Mouse (Mus musculus) midbrain, embryonic 11.5 days (tissue): ENCODE results near the gene Naip6. TPM values are rescaled to one million over a fixed set of nuclear protein-coding genes. Genes with fewer than 3 reads are reported as not detected.
"Not testable (repeated sequence)": the region's sequence is repeated elsewhere in the genome, so short reads cannot be mapped to it uniquely, and the experiment has no call there.

Experiments
- ATAC-seq: fragments of 200-750 bp; cut with Nextera tagmentation; 2 replicates; pipeline ENCODE4 v1.8.0; 2017; ENCODE audit warnings: moderate TSS enrichment, moderate library complexity; ENCODE audit not compliant: low FRiP score
- DNase-seq: peaks from one replicate; pipeline ENCODE4 v3.0.0; 2015; ENCODE audit warnings: low spot score; ENCODE audit errors: missing footprints
- H3K27ac ChIP-seq: fragments of 300-500 bp; sonication (generic); 2 replicates; pipeline ENCODE4 v1.5.1; 2014; ENCODE audit warnings: low read depth, low read length
- H3K27me3 ChIP-seq: fragments of 300-500 bp; sonication (generic); 2 replicates; pipeline ENCODE4 v1.6.1; 2014; ENCODE audit warnings: mild to moderate bottlenecking, low read length, moderate library complexity, mixed read lengths; ENCODE audit not compliant: control insufficient read depth, insufficient read depth
- H3K36me3 ChIP-seq: fragments of 300-500 bp; sonication (generic); 2 replicates; pipeline ENCODE4 v1.6.1; 2014; ENCODE audit warnings: mild to moderate bottlenecking, low read length, moderate library complexity, mixed read lengths; ENCODE audit not compliant: control insufficient read depth, insufficient read depth
- H3K4me1 ChIP-seq: fragments of 300-500 bp; sonication (generic); 2 replicates; pipeline ENCODE4 v1.6.1; 2014; ENCODE audit warnings: low read length; ENCODE audit not compliant: control insufficient read depth, insufficient read depth
- H3K4me2 ChIP-seq: fragments of 300-500 bp; sonication (generic); 2 replicates; pipeline ENCODE4 v1.6.1; 2014; ENCODE audit warnings: mild to moderate bottlenecking, moderate library complexity
- H3K4me3 ChIP-seq: fragments of 300-500 bp; sonication (generic); 2 replicates; pipeline ENCODE4 v1.5.1; 2014; ENCODE audit warnings: low read depth, low read length
- H3K9ac ChIP-seq: fragments of 300-500 bp; sonication (generic); 2 replicates; pipeline ENCODE4 v1.6.1; 2014; ENCODE audit warnings: low read length
- H3K9me3 ChIP-seq: fragments of 300-500 bp; sonication (generic); 2 replicates; pipeline ENCODE4 v1.6.1; 2016; ENCODE audit warnings: low read length; ENCODE audit not compliant: control insufficient read depth
- WGBS: fragments of 180-500 bp; shearing (Covaris S2); extraction: QIAGEN DNeasy Blood & Tissue Kit; methylation state at CpG from one replicate; pipeline ENCODE4 v1.1.7; 2014; 5-methylcytosine and 5-hydroxymethylcytosine counted together
- polyA plus RNA-seq: library from polyadenylated mRNA; unstranded; fragments of >200 nt; fragmentation: Nextera tagmentation; extraction: Ambion mirVana; gene quantifications from 2 replicates; pipeline ENCODE4 v1.2.1, GENCODE M21; 2014

The Naip6 gene
- polyA plus RNA-seq, 1 experiment from 2014 or later, result 0.07 TPM

GRCm38 (mm10) chr13:100271474-100272132 lies 45.9 kb downstream of the Naip6 start:
- not testable (repeated sequence) for H3K36me3 ChIP-seq, H3K27me3 ChIP-seq, H3K9ac ChIP-seq, H3K9me3 ChIP-seq, H3K27ac ChIP-seq, H3K4me3 ChIP-seq, ATAC-seq, DNase-seq, H3K4me1 ChIP-seq, H3K4me2 ChIP-seq
- no CpG with 5 or more reads among the region's 1 CpGs for WGBS

DNA sequence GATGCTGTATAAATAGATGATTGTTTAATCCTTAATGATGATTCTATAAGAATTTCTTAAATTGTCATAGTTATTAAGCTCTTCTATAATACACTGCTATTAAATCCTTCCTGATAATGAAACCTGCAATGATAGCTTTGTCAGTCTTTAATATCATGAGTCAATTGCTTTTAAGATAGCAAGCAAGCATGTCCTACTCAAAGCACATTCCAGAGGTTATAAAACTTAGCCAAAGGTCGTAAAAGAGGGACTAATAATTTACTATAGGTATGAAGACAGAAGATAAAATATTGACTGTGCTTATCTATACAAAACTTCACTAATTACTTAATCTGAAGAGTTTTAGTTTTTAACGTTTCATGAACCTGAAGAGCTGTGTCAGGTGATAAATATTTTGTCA lies 60.5 kb downstream of the Naip6 start:
- H3K36me3 ChIP-seq, H3K4me1 ChIP-seq, H3K4me3 ChIP-seq, H3K4me2 ChIP-seq, H3K9me3 ChIP-seq, DNase-seq, ATAC-seq, H3K9ac ChIP-seq, H3K27me3 ChIP-seq, H3K27ac ChIP-seq: not testable (repeated sequence)
- 80% methylated on average over 2 of the region's 2 CpGs for WGBS

DNA sequence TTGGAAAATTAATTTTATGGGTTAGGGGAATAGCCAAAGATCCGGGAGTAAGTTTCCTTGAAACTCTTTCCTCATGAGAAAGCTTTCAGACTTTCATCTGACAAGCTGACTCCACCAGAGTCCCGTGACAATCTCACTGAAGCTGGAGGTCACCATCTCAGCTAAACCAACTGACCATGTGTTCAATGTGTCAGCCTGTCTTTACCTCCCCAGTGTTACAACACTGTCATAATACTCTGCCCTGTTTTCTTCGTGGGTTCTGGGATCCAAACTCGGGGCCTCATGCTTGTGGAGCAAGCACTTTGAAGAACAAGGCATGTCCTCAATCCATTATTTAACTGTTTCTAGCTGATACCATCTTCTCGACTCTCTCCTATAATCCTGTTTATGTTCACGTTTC lies 61.5 kb downstream of the Naip6 start:
- 92% methylated on average over 5 of the region's 6 CpGs for WGBS
- not testable (repeated sequence) for ATAC-seq, H3K4me3 ChIP-seq

GRCm38 (mm10) chr13:100251897-100252296 lies 65.6 kb downstream of the Naip6 start:
- ATAC-seq, result not testable (repeated sequence)

More for the DNA sequence above, 61.5 kb downstream of the Naip6 start:
- not testable (repeated sequence) for H3K27me3 ChIP-seq, H3K9me3 ChIP-seq, H3K4me2 ChIP-seq, H3K36me3 ChIP-seq, H3K4me1 ChIP-seq, DNase-seq, H3K27ac ChIP-seq, H3K9ac ChIP-seq

DNA sequence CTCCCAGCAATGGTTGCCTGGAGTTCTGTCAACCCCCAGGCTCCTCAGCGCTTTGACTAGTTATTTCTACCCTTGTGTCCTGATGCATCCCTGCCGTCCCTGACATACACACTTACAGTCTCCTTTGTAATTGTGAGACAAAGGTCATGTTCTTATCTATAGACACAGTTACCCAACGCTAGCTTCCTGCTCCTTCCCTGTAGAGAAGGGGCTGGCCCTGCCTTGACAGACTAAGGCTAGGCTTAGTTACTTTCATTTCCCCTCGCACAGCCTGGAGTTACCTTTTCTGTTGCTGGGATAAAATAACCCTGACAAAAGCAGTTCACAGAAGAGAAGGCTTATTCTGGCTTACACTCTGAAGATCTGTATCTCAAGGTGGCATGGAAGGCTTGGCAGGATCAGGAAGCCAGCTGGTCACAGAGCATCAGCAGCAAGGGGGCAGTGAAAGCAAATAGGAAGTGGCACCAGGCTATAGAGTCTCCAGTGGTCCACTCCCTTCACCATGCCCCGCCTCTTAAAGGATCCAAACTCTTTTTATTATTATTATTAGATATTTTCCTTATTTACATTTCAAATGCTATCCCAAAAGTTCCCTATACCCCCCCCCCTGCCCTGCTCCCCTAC lies 70.5 kb downstream of the Naip6 start:
- H3K27me3 ChIP-seq, H3K4me1 ChIP-seq, DNase-seq, H3K36me3 ChIP-seq, H3K4me3 ChIP-seq, H3K4me2 ChIP-seq, H3K27ac ChIP-seq, ATAC-seq, H3K9ac ChIP-seq, H3K9me3 ChIP-seq: not testable (repeated sequence)
- WGBS, result 89% methylated on average over 5 of the region's 5 CpGs

More at GRCm38 (mm10) chr13:100251897-100252296, 65.6 kb downstream of the Naip6 start:
- H3K27me3 ChIP-seq, H3K4me3 ChIP-seq, H3K27ac ChIP-seq, H3K9ac ChIP-seq, H3K4me1 ChIP-seq, H3K36me3 ChIP-seq, DNase-seq, H3K9me3 ChIP-seq, H3K4me2 ChIP-seq: not testable (repeated sequence)
- 85% methylated on average over 2 of the region's 2 CpGs for WGBS

DNA sequence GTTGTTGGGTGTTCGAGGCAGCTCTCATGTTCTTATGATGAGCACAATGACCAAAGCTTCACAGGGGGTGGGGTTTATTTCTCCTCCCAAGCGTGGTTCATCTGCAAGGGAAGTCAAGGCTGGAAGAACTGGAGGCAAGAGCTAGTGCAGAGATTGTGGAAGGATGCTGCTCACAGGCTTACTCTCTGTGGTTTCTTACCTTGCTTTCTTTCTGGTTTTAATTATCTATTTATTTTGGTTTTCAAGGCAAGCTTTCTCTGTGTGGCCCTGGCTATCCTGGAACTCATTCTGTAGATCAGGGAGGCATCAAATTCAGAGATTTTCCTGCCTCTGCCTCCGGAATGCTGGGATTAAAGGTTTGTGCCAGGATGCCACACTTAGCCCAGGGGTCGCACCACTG lies 71.3 kb downstream of the Naip6 start, which contains the start of gene Naip5:
TSS of gene Naip5 (minus strand) at position 101 of the 400 bp plus-strand sequence.
- not testable (repeated sequence) for ATAC-seq, H3K27ac ChIP-seq, H3K36me3 ChIP-seq, H3K9ac ChIP-seq, H3K4me2 ChIP-seq, H3K4me1 ChIP-seq, DNase-seq, H3K4me3 ChIP-seq, H3K9me3 ChIP-seq, H3K27me3 ChIP-seq
- WGBS, result 82% methylated on average over 4 of the region's 4 CpGs

GRCm38 (mm10) chr13:100243702-100244101 lies 73.8 kb downstream of the Naip6 start:
- H3K27ac ChIP-seq, result no peak overlapping the region
- ATAC-seq (no peak), DNase-seq (no peak)
- no peaks in the 10 kb centered on the region for H3K9me3 ChIP-seq
- H3K9ac ChIP-seq, result no peak overlapping the region
- no peaks in the 10 kb centered on the region for H3K4me1 ChIP-seq
- H3K36me3 ChIP-seq, result no peaks in the 10 kb centered on the region
- H3K27me3 ChIP-seq, result no peaks in the 10 kb centered on the region
- no peak overlapping the region for H3K4me2 ChIP-seq
- no peak overlapping the region for H3K4me3 ChIP-seq

Other genes with a start within 250 kb of the Naip6 start
- 20.5 and 23.7 TPM in 2 replicates for gene Bdp1, start 213.6 kb downstream of the Naip6 start, polyA plus RNA-seq
- 239 and 276 TPM in 2 replicates for gene Serf1, start 209.7 kb downstream of the Naip6 start, polyA plus RNA-seq
- 84.4 and 86.8 TPM in 2 replicates for gene Smn1, start 192.8 kb downstream of the Naip6 start, polyA plus RNA-seq
- 0.22 and 0.34 TPM in 2 replicates for gene Naip2, start 115.6 kb downstream of the Naip6 start, polyA plus RNA-seq
- gene Naip5, start 71.4 kb downstream of the Naip6 start, polyA plus RNA-seq, result 0.21 and 0.27 TPM in 2 replicates
- not detected in 2 replicates for gene Naip1, start 135.2 kb upstream of the Naip6 start, polyA plus RNA-seq
- gene Gtf2h2, start 174.9 kb upstream of the Naip6 start, polyA plus RNA-seq, result 85.4 and 86.2 TPM in 2 replicates
- 1.5 and 2.1 TPM in 2 replicates for gene Ocln, start 235.0 kb upstream of the Naip6 start, polyA plus RNA-seq